Mouse (Mus musculus): ENCODE data around the gene Mtf2. TPM values are rescaled to one million over a fixed set of nuclear protein-coding genes. Genes with fewer than 3 reads are reported as not detected.

The Mtf2 gene
- polyA plus RNA-seq, 1 experiment from 2014 or later: 99.1 TPM

DNA sequence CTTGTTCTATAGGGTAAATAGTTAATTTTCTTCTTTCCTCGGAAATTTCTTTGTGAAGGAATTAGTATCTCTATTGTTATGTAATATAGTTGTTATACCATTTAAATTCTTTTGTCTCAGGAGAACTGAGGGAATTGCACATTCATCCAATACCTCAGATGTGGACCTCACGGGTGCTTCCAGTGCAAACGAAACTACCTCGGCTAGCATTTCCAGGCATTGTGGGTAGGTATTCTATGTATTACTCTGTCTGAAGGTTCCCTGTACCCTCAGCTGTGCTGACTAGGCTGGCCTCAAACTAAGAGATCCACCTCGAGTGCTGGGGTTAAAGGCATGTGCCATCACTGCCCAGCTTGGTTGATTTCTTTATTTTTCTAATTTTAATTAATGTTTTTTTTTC is 38.8 kb downstream of the Mtf2 start:
- 84% methylated on average over 5 of the region's 5 CpGs for WGBS
- H3K36me3 ChIP-seq (ENCODE audit: control insufficient read depth, insufficient read depth): peaks cover 29% of the 10 kb centered on the region
- no peak overlapping the region for H3K9ac ChIP-seq (ENCODE audit: low read length)
- H3K27me3 ChIP-seq (ENCODE audit: control insufficient read depth, insufficient read depth, low read length): no peaks in the 10 kb centered on the region
- H3K9me3 ChIP-seq (replicated peaks; ENCODE audit: control insufficient read depth, low read length): no peaks in the 10 kb centered on the region
- H3K4me2 ChIP-seq (ENCODE audit: low read depth, low read length): no peak overlapping the region
- H3K4me1 ChIP-seq (ENCODE audit: control insufficient read depth, insufficient read depth, low read length): peaks cover 2% of the 10 kb centered on the region; the same call in 1 of the 2 replicates
- no peak overlapping the region for H3K4me3 ChIP-seq (ENCODE audit: low read length)
- no peak for ATAC-seq (replicated peaks; ENCODE audit: extremely low read depth, insufficient read depth, low FRiP score)
- no peak overlapping the region for H3K27ac ChIP-seq (ENCODE audit: low read length)

DNA sequence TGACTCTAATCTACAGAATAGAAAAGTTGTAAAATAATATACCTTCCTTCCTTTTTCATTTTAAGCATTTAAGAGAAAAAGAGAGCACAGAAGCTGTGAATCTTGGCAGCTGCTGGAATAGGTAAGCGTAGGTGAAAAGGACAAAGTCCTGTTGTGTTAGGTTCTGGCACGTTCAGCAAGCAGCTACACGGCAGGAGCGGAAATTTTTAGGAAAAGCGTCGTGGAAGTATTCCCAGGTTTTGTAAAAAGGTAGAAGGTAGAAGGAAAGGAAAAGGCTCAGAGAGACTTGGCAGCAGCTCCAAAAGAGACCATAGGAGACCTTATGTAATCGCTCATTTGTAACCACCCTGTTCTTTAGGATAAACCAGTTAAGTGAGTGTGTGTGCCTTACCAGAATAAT is 43.9 kb downstream of the Mtf2 start:
- WGBS: 93% methylated on average over 7 of the region's 7 CpGs
- Histone ChIP-seq H3K36me3 (ENCODE audit: control insufficient read depth, insufficient read depth) (peaks cover 19% of the 10 kb centered on the region), H3K4me2 (ENCODE audit: low read depth, low read length) (no peak overlapping the region), H3K4me1 (ENCODE audit: control insufficient read depth, insufficient read depth, low read length) (no peaks in the 10 kb centered on the region), H3K27me3 (ENCODE audit: control insufficient read depth, insufficient read depth, low read length) (no peaks in the 10 kb centered on the region), H3K4me3 (ENCODE audit: low read length) (no peak overlapping the region), H3K9ac (ENCODE audit: low read length) (no peak overlapping the region), H3K9me3 (replicated peaks; ENCODE audit: control insufficient read depth, low read length) (no peaks in the 10 kb centered on the region), H3K27ac (ENCODE audit: low read length) (no peak overlapping the region)
- ATAC-seq (replicated peaks; ENCODE audit: extremely low read depth, insufficient read depth, low FRiP score): no peak

DNA sequence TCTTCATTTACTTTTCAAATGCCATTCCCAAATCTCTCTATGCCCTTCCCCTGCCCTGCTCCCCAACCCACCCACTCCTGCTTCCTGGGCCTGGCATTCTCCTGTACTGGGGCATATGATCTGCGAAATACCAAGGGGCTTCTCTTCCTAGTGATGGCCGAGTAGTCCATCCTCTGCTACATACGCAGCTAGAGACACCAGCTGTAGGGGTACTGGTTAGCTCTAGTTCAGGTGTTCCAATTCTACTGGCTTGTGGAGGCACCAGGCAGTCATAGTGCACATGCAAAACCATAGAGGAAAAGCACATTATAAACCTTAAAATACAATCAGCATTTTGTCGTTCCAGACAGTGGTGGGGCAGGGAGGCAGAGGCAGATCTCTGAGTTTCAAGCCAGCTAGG is 52.2 kb downstream of the Mtf2 start:
- Histone ChIP-seq H3K9me3 (replicated peaks; ENCODE audit: control insufficient read depth, low read length) (0 out of 2 replicates have a peak, but pooled peaks cover 2% of the 10 kb centered on the region), H3K9ac (ENCODE audit: low read length) (no peak overlapping the region), H3K27me3 (ENCODE audit: control insufficient read depth, insufficient read depth, low read length) (no peaks in the 10 kb centered on the region), H3K36me3 (ENCODE audit: control insufficient read depth, insufficient read depth) (peaks cover 4% of the 10 kb centered on the region; the same call in 1 of the 2 replicates), H3K4me2 (ENCODE audit: low read depth, low read length) (no peak overlapping the region), H3K4me1 (ENCODE audit: control insufficient read depth, insufficient read depth, low read length) (no peaks in the 10 kb centered on the region), H3K27ac (ENCODE audit: low read length) (no peak overlapping the region), H3K4me3 (ENCODE audit: low read length) (no peak overlapping the region)
- WGBS: 90% methylated on average over 4 of the region's 4 CpGs
- no peak for ATAC-seq (replicated peaks; ENCODE audit: extremely low read depth, insufficient read depth, low FRiP score)

DNA sequence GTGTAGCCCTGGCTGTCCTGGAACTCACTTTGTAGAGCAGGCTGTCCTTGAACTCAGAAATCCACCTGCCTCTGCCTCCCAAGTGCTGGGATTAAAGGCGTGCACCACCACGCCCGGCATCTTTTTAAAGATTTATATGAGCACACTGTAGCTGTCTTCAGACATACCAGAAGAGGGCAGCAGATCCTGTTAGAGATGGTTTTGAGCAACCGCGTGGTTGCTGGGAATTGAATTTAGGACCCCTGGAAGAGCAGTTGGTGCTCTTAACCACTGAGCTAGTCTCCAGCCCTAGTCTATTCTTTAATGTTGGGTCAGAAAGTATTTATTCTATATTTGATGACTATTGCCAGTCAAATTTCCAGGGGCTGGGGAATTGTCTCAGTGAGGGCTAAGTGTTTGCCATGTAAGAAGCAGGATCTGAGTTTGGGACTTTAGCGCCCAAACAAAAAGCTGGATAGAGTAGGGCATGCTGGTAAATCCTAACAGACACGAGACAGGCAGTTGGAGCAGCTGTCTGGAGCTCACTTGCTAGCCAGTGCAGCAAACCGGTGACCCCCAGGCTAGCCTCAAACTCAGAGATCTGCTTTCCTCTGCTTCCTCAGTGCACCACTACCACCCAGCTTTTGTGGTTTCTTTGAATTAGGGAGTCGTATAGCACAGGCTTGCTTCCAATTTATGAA is 54.9 kb downstream of the Mtf2 start:
- H3K27ac ChIP-seq (ENCODE audit: low read length): no peak overlapping the region
- WGBS: 83% methylated on average over 9 of the region's 9 CpGs
- no peaks in the 10 kb centered on the region for H3K4me1 ChIP-seq (ENCODE audit: control insufficient read depth, insufficient read depth, low read length)
- peaks cover 4% of the 10 kb centered on the region; the same call in 1 of the 2 replicates for H3K36me3 ChIP-seq (ENCODE audit: control insufficient read depth, insufficient read depth)
- ATAC-seq (replicated peaks; ENCODE audit: extremely low read depth, insufficient read depth, low FRiP score): no peak
- 0 out of 2 replicates have a peak, but pooled peaks cover 2% of the 10 kb centered on the region for H3K9me3 ChIP-seq (replicated peaks; ENCODE audit: control insufficient read depth, low read length)
- H3K4me3 ChIP-seq (ENCODE audit: low read length): no peak overlapping the region
- H3K4me2 ChIP-seq (ENCODE audit: low read depth, low read length): no peak overlapping the region
- H3K27me3 ChIP-seq (ENCODE audit: control insufficient read depth, insufficient read depth, low read length): no peaks in the 10 kb centered on the region
- H3K9ac ChIP-seq (ENCODE audit: low read length): no peak overlapping the region

DNA sequence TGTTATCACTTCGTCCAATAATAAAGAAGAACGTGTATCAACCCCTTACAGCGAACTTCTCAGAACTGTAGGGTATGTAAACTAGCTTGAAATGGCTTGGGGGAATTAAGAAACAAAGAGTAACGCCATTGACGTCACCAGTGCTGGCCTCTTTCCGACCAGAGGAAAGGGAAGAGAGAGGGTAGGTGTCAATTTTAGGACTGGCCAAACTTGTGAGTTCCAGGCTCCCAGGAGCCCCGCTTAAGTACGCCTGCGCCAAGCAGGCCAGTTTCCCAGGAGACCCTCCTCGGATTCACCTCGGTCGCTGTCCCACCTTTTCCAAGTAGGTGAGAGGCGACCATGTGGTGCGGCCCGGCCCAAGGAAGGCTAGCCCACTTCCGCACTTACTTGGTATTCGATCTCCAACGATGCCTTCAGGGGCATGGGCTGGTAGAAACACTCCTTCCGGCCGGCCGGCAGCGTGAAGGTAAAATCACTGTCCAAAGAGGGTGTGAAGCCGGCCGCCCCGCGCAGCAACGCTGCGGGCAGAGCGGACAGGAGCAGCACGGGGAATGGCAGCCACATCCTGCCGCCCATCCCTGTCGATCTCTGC is 66.5 kb downstream of the Mtf2 start:
- peak overlapping the region; percentile 63 for H3K4me2 ChIP-seq (ENCODE audit: low read depth, low read length)
- peak overlapping the region; percentile 88 for H3K27ac ChIP-seq (ENCODE audit: low read length)
- H3K9ac ChIP-seq (ENCODE audit: low read length): peak overlapping the region; percentile 78
- H3K27me3 ChIP-seq (ENCODE audit: control insufficient read depth, insufficient read depth, low read length): no peaks in the 10 kb centered on the region
- peak overlapping the region; percentile 69 for H3K4me3 ChIP-seq (ENCODE audit: low read length)
- peaks cover 7% of the 10 kb centered on the region; the same call in 1 of the 2 replicates for H3K36me3 ChIP-seq (ENCODE audit: control insufficient read depth, insufficient read depth)
- H3K9me3 ChIP-seq (replicated peaks; ENCODE audit: control insufficient read depth, low read length): no peaks in the 10 kb centered on the region
- peak; percentile 20 for ATAC-seq (replicated peaks; ENCODE audit: extremely low read depth, insufficient read depth, low FRiP score)
- WGBS: under 1% methylated on average over 32 of the region's 32 CpGs
- H3K4me1 ChIP-seq (ENCODE audit: control insufficient read depth, insufficient read depth, low read length): peaks cover 8% of the 10 kb centered on the region

DNA sequence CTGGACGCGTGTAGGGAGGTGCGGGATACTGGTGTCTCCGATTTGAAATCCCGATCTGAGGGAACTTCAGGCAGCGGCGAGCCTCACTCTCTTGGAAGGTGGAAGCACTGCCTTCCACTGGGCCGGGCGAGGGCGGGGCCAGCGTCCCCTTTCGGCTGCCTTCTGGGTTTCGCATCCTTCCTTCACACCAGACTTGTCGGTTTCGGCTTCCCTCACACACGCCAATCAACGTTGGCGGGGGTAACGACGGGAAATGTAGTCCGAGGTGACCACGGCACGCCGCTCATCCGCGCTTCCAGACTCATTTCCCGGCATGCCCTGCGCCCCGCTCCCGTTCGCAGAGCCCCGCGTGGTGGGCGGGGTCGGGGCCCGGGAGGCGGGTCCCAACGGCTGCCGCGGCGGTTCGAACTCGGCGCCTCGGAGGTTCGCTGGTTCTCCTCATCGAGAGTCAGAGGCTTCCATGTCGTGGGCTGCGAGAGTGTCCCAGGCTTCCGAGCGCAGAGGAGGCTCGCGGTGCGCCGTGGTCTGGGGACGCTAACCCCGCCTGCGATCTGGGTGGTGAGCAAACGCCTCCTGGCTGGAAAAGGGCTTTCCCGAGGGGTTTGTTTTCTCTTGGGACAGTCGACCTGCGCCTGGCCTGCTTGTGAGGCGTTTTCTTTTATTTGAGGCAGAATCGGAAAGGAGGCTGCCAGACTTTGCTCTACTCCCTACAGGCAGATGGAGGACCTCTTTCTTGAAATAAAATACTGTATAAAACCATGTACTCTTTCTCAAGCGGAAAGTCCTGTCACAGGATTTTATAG is 67.2 kb downstream of the Mtf2 start, which contains the start of the genes Tmed5 and Ccdc18:
Gene Tmed5, minus strand, starts transcription at position 180 of the 803 bp plus-strand sequence.
Gene Ccdc18, plus strand, starts transcription at position 435 of the 803 bp plus-strand sequence.
- peak within 1 kb of the TSS; percentile 88 for H3K27ac ChIP-seq (ENCODE audit: low read length)
- peak within 1 kb of the TSS; percentile 69 for H3K4me2 ChIP-seq (ENCODE audit: low read depth, low read length)
- H3K9me3 ChIP-seq (replicated peaks; ENCODE audit: control insufficient read depth, low read length): no peaks in the 10 kb centered on the region
- peak; percentile 99 for ATAC-seq (replicated peaks; ENCODE audit: extremely low read depth, insufficient read depth, low FRiP score)
- H3K36me3 ChIP-seq (ENCODE audit: control insufficient read depth, insufficient read depth): peaks cover 7% of the 10 kb centered on the region; the same call in 1 of the 2 replicates
- peak within 1 kb of the TSS; percentile 69 for H3K4me3 ChIP-seq (ENCODE audit: low read length)
- peaks cover 8% of the 10 kb centered on the region for H3K4me1 ChIP-seq (ENCODE audit: control insufficient read depth, insufficient read depth, low read length)
- H3K27me3 ChIP-seq (ENCODE audit: control insufficient read depth, insufficient read depth, low read length): no peaks in the 10 kb centered on the region
- under 1% methylated on average over 65 of the region's 65 CpGs for WGBS
- H3K9ac ChIP-seq (ENCODE audit: low read length): peak within 1 kb of the TSS; percentile 86

DNA sequence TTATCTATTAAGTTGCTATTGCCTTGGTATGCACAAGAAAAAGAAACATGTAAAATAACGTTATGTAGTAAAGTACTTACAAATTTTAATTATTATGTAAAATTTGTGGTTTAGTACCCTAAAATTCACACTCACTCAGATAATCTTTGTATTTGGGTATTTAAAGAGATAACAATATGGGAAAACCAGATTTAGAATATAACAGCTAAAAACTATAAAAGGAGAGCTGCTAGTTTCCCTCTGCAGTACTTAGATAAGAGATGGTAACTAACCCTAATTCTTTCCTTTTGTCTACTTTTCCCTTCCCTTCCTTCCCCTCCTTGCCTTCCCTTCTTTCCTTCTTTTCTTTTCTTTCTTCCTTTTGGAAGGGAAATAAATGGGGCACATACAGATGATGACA is 87.1 kb downstream of the Mtf2 start:
- WGBS: 82% methylated on average over 1 of the region's 1 CpGs
- Histone ChIP-seq H3K36me3 (ENCODE audit: control insufficient read depth, insufficient read depth) (no peaks in the 10 kb centered on the region), H3K4me1 (ENCODE audit: control insufficient read depth, insufficient read depth, low read length) (no peaks in the 10 kb centered on the region), H3K27me3 (ENCODE audit: control insufficient read depth, insufficient read depth, low read length) (no peaks in the 10 kb centered on the region), H3K9me3 (replicated peaks; ENCODE audit: control insufficient read depth, low read length) (no peaks in the 10 kb centered on the region), H3K27ac (ENCODE audit: low read length) (no peak overlapping the region), H3K9ac (ENCODE audit: low read length) (no peak overlapping the region), H3K4me2 (ENCODE audit: low read depth, low read length) (no peak overlapping the region), H3K4me3 (ENCODE audit: low read length) (no peak overlapping the region)
- ATAC-seq (replicated peaks; ENCODE audit: extremely low read depth, insufficient read depth, low FRiP score): no peak
